Mouse (Mus musculus) embryonic facial prominence, embryonic 14.5 days (tissue): ENCODE measurements at regions not wholly inside any gene's neighbourhood (a gene's known extent, or its start where the extent isn't known, plus 50 kb on each side); places are given as distances from the start of the nearest gene placed in this dataset.
"Not testable (repeated sequence)": the region's sequence is repeated elsewhere in the genome, so short reads cannot be mapped to it uniquely, and the experiment has no call there.

ENCODE experiments used
- ATAC-seq: fragments of 200-750 bp; cut with Nextera tagmentation; 2 replicates; pipeline ENCODE4 v1.8.0; 2017; ENCODE audit warnings: low read depth, moderate number of reproducible peaks, moderate TSS enrichment
- DNase-seq: peaks from one replicate; pipeline ENCODE4 v3.0.0-alpha.2; 2015; ENCODE audit warnings: low spot score
- H3K27ac ChIP-seq: fragments of 300-500 bp; sonication (generic); replicated peaks from 2 replicates; pipeline ENCODE4 v1.5.1; 2014; ENCODE audit warnings: low read depth, mild to moderate bottlenecking, low read length, moderate library complexity
- H3K27me3 ChIP-seq: fragments of 300-500 bp; sonication (generic); replicated peaks from 2 replicates; pipeline ENCODE4 v1.6.1; 2014; ENCODE audit warnings: low read length; ENCODE audit not compliant: control insufficient read depth, insufficient read depth
- H3K36me3 ChIP-seq: fragments of 300-500 bp; sonication (generic); 2 replicates; pipeline ENCODE4 v1.6.1; 2014; ENCODE audit warnings: low read length, mixed read lengths; ENCODE audit not compliant: control insufficient read depth, insufficient read depth
- H3K4me1 ChIP-seq: fragments of 300-500 bp; sonication (generic); 2 replicates; pipeline ENCODE4 v1.6.1; 2014; ENCODE audit warnings: antibody characterized with exemption, low read length; ENCODE audit not compliant: control insufficient read depth, insufficient read depth
- H3K4me2 ChIP-seq: fragments of 300-500 bp; sonication (generic); 2 replicates; pipeline ENCODE4 v1.6.1; 2014; ENCODE audit warnings: low read depth, mild to moderate bottlenecking, low read length, moderate library complexity, mixed read lengths
- H3K4me3 ChIP-seq: fragments of 300-500 bp; sonication (generic); 2 replicates; pipeline ENCODE4 v1.5.1; 2014; ENCODE audit warnings: low read depth, mild to moderate bottlenecking, low read length
- H3K9ac ChIP-seq: fragments of 300-500 bp; sonication (generic); 2 replicates; pipeline ENCODE4 v1.6.1; 2014; ENCODE audit warnings: low read depth, mild to moderate bottlenecking, low read length, moderate library complexity, mixed read lengths
- H3K9me3 ChIP-seq: fragments of 300-500 bp; sonication (generic); 2 replicates; pipeline ENCODE4 v1.6.1; 2016; ENCODE audit warnings: low read length; ENCODE audit not compliant: control insufficient read depth
- WGBS: fragments of 180-500 bp; shearing (Covaris S2); extraction: QIAGEN DNeasy Blood & Tissue Kit; methylation state at CpG from one replicate; pipeline ENCODE4 v1.1.7; 2014; 5-methylcytosine and 5-hydroxymethylcytosine counted together

GRCm38 (mm10) chr8:113496896-113497295 lies 138.5 kb upstream of the Mon1b start:
- Histone ChIP-seq H3K27ac (peak overlapping the region; percentile 28; the same call in 1 of the 2 replicates), H3K9me3 (no peaks in the 10 kb centered on the region; the same call in 1 of the 2 replicates), H3K36me3 (no peaks in the 10 kb centered on the region), H3K4me1 (no peaks in the 10 kb centered on the region), H3K9ac (no peak overlapping the region), H3K4me2 (peak overlapping the region; percentile 32; the same call in 1 of the 2 replicates), H3K4me3 (no peak overlapping the region), H3K27me3 (no peaks in the 10 kb centered on the region)
- DNase-seq (peak; percentile 90), ATAC-seq (peak; percentile 76)
- WGBS = 20% methylated on average over 12 of the region's 12 CpGs

GRCm38 (mm10) chr8:113502671-113503070 lies 132.7 kb upstream of the Mon1b start:
- no peak for ATAC-seq
- H3K27me3 ChIP-seq = no peaks in the 10 kb centered on the region
- no peak overlapping the region for H3K4me2 ChIP-seq
- no peak overlapping the region for H3K4me3 ChIP-seq
- H3K36me3 ChIP-seq = no peaks in the 10 kb centered on the region
- no peaks in the 10 kb centered on the region for H3K4me1 ChIP-seq
- DNase-seq = no peak
- no peak overlapping the region for H3K27ac ChIP-seq
- H3K9me3 ChIP-seq = no peaks in the 10 kb centered on the region
- WGBS = 67% methylated on average over 4 of the region's 4 CpGs
- H3K9ac ChIP-seq = no peak overlapping the region

- 95% methylated on average over 4 of the region's 4 CpGs for WGBS
- Histone ChIP-seq H3K27ac (no peak overlapping the region), H3K4me2 (no peak overlapping the region), H3K27me3 (no peaks in the 10 kb centered on the region), H3K36me3 (no peaks in the 10 kb centered on the region), H3K9ac (no peak overlapping the region), H3K9me3 (no peaks in the 10 kb centered on the region), H3K4me1 (no peaks in the 10 kb centered on the region), H3K4me3 (no peak overlapping the region)
- no peak for ATAC-seq
- DNase-seq = no peak
Measured at GRCm38 (mm10) chr8:113512856-113513255, 122.5 kb upstream of the Mon1b start.

- Histone ChIP-seq H3K9ac (no peak overlapping the region), H3K36me3 (no peaks in the 10 kb centered on the region), H3K27ac (no peak overlapping the region), H3K9me3 (no peaks in the 10 kb centered on the region), H3K27me3 (no peaks in the 10 kb centered on the region), H3K4me1 (no peaks in the 10 kb centered on the region), H3K4me3 (no peak overlapping the region), H3K4me2 (no peak overlapping the region)
- 64% methylated on average over 14 of the region's 14 CpGs for WGBS
- no peak for DNase-seq
- ATAC-seq = no peak
Measured at GRCm38 (mm10) chr8:113513886-113514730, 121.3 kb upstream of the Mon1b start.

GRCm38 (mm10) chr8:113514731-113515375 lies 120.5 kb upstream of the Mon1b start:
- not testable (repeated sequence) for H3K4me3 ChIP-seq, H3K27me3 ChIP-seq, DNase-seq, ATAC-seq, H3K9me3 ChIP-seq, H3K36me3 ChIP-seq, H3K4me2 ChIP-seq, H3K27ac ChIP-seq, H3K9ac ChIP-seq, H3K4me1 ChIP-seq
- WGBS = 77% methylated on average over 4 of the region's 4 CpGs

- ATAC-seq = no peak
Measured at GRCm38 (mm10) chr8:113516176-113516575, 119.2 kb upstream of the Mon1b start.

GRCm38 (mm10) chr8:113517912-113518311 lies 117.5 kb upstream of the Mon1b start:
- Histone ChIP-seq H3K4me1 (no peaks in the 10 kb centered on the region), H3K4me3 (no peak overlapping the region), H3K4me2 (no peak overlapping the region), H3K27me3 (no peaks in the 10 kb centered on the region), H3K36me3 (no peaks in the 10 kb centered on the region), H3K9me3 (no peaks in the 10 kb centered on the region), H3K9ac (no peak overlapping the region), H3K27ac (no peak overlapping the region)
- no peak for ATAC-seq
- no peak for DNase-seq
- 91% methylated on average over 1 of the region's 1 CpGs for WGBS

More at GRCm38 (mm10) chr8:113516176-113516575, 119.2 kb upstream of the Mon1b start:
- H3K4me1 ChIP-seq = no peaks in the 10 kb centered on the region
- H3K27ac ChIP-seq = no peak overlapping the region
- H3K9ac ChIP-seq = no peak overlapping the region
- H3K9me3 ChIP-seq = no peaks in the 10 kb centered on the region
- 70% methylated on average over 7 of the region's 7 CpGs for WGBS
- H3K27me3 ChIP-seq = no peaks in the 10 kb centered on the region
- H3K36me3 ChIP-seq = no peaks in the 10 kb centered on the region
- no peak overlapping the region for H3K4me3 ChIP-seq
- H3K4me2 ChIP-seq = no peak overlapping the region
- DNase-seq = no peak

- Histone ChIP-seq H3K4me1 (no peaks in the 10 kb centered on the region), H3K27ac (no peak overlapping the region), H3K4me2 (no peak overlapping the region), H3K9ac (no peak overlapping the region), H3K9me3 (no peaks in the 10 kb centered on the region), H3K36me3 (no peaks in the 10 kb centered on the region), H3K4me3 (no peak overlapping the region), H3K27me3 (no peaks in the 10 kb centered on the region)
- DNase-seq (no peak), ATAC-seq (no peak)
- WGBS = 48% methylated on average over 1 of the region's 1 CpGs
Measured at GRCm38 (mm10) chr8:113523561-113523960, 111.8 kb upstream of the Mon1b start.
